ENCODE assay signal across 8 mouse cellular contexts in the genomic region with DNA sequence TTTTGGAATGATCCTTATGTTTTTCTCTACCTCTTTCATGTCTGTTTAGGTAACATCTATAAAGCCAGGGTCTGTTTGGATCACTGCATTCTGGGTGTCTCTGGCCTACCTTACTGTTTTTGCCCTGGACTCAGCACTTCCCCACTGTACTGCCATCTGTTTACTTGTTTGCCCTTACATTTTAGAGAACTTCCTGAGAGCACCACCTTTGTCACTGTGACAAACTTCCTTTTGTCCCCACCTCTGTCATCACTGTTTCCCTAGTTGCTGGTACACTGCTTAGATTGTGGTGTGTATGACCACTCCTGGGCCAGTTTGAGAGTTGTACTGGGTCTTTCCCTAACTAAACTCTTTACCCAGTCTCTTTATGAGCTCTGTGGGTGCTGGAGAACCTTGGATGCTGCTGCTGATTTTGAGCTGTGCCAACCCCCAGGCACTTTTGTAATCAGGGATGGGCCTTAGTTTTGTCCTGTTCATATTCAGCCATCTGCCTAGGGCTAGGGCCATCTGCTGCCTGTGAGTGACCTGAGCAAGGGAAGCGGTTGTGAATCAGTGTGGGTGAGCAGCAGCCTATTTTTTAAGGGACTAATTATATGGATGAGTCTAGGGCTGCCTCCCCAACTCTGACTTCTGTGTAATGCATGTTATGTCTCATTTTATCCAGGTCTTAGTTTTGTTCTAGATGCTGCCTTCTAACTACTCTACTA. TPM values are rescaled to one million over a fixed set of nuclear protein-coding genes. Genes with fewer than 3 reads are reported as not detected.
DNase-seq lines count a peak whose midpoint lies in the region; ATAC-seq and TF ChIP-seq lines count a peak whose summit lies in the region.

No protein-coding gene starts in this region.

- 81% methylated on average over 1 of the region's 1 CpGs for WGBS in kidney, adult 2 months
- 24% methylated on average over 1 of the region's 1 CpGs for WGBS in forebrain, embryonic 15.5 days
- 29% methylated on average over 1 of the region's 1 CpGs for WGBS in midbrain, embryonic 13.5 days

- no peak overlapping the region for H3K4me2 ChIP-seq in forebrain, embryonic 15.5 days (replicated peaks)
- H3K4me2 ChIP-seq in midbrain, embryonic 13.5 days (replicated peaks) = no peak overlapping the region

- H3K4me1 ChIP-seq in kidney, adult 2 months (ENCODE audit: control insufficient read depth, insufficient read depth, low read length) = peaks cover 43% of the 10 kb centered on the region
- H3K4me1 ChIP-seq in forebrain, embryonic 15.5 days = peaks cover 17% of the 10 kb centered on the region
- peaks cover 43% of the 10 kb centered on the region for H3K4me1 ChIP-seq in midbrain, embryonic 13.5 days (replicated peaks)

- no peaks in the 10 kb centered on the region for H3K27me3 ChIP-seq in kidney, adult 2 months (replicated peaks; ENCODE audit: control insufficient read depth, insufficient read depth, low read length)
- H3K27me3 ChIP-seq in forebrain, embryonic 15.5 days = no peaks in the 10 kb centered on the region
- H3K27me3 ChIP-seq in midbrain, embryonic 13.5 days = no peaks in the 10 kb centered on the region

- no peaks in the 10 kb centered on the region for H3K9me3 ChIP-seq in forebrain, embryonic 15.5 days
- no peaks in the 10 kb centered on the region for H3K9me3 ChIP-seq in midbrain, embryonic 13.5 days

- H3K27ac ChIP-seq in kidney, adult 2 months (ENCODE audit: insufficient read depth, low read depth, low read length) = peak overlapping the region; percentile 0; the same call in 1 of the 2 replicates
- H3K27ac ChIP-seq in forebrain, embryonic 15.5 days (replicated peaks) = peak overlapping the region; percentile 9; the same call in 1 of the 2 replicates
- peak overlapping the region; percentile 62 for H3K27ac ChIP-seq in midbrain, embryonic 13.5 days

- H3K9ac ChIP-seq in forebrain, embryonic 15.5 days (replicated peaks) = no peak overlapping the region
- no peak overlapping the region for H3K9ac ChIP-seq in midbrain, embryonic 13.5 days (replicated peaks)

- H3K4me3 ChIP-seq in kidney, adult 2 months (ENCODE audit: insufficient read depth, low read depth, low read length) = no peak overlapping the region
- no peak overlapping the region for H3K4me3 ChIP-seq in forebrain, embryonic 15.5 days
- H3K4me3 ChIP-seq in midbrain, embryonic 13.5 days (replicated peaks) = no peak overlapping the region

- no peak for TF ChIP-seq CTCF in kidney, adult 2 months (conservative IDR thresholded peaks at IDR 0.05; ENCODE audit: insufficient read depth, insufficient read length, low read depth, low read length)

- no peaks in the 10 kb centered on the region for H3K36me3 ChIP-seq in kidney, adult 2 months (ENCODE audit: control insufficient read depth, insufficient read depth, low read length)
- H3K36me3 ChIP-seq in forebrain, embryonic 15.5 days = no peaks in the 10 kb centered on the region
- H3K36me3 ChIP-seq in midbrain, embryonic 13.5 days = no peaks in the 10 kb centered on the region

- 0 out of 2 replicates have a peak, but pooled peaks have one; percentile 41 for ATAC-seq in forebrain, embryonic 15.5 days (replicated peaks)
- 0 out of 2 replicates have a peak, but pooled peaks have one; percentile 55 for ATAC-seq in midbrain, embryonic 13.5 days
- ATAC-seq in erythroblast, adult 5-6 weeks (replicated peaks; ENCODE audit: low FRiP score, poor library complexity, severe bottlenecking) = no peak

- no peak for TF ChIP-seq POLR2A in kidney, adult 2 months (IDR thresholded peaks at IDR 0.05; ENCODE audit: low read depth, low read length)

- DNase-seq in kidney, adult 2 months = peak; percentile 29
- DNase-seq in kidney, postnatal 25 days = no peak
- peak; percentile 99 for DNase-seq in brain, adult 2 months (ENCODE audit: low read depth, low spot score)
- DNase-seq in lung, postnatal 10 days = no peak
- no peak for DNase-seq in Muller cell, postnatal 12 days (ENCODE audit: inconsistent ontology term)

RNA-seq across cellular contexts. Expression of a gene that starts 26.2 kb away (rescaled TPM):
- polyA plus RNA-seq in kidney, adult 2 months (2012; rRNA removed) = 65.5 and 80.0 TPM in 2 replicates
- 13.9 and 14.3 TPM in 2 replicates for polyA plus RNA-seq in forebrain, embryonic 15.5 days (2015; fragmentation: Nextera tagmentation; extraction: Ambion mirVana)
- polyA plus RNA-seq in midbrain, embryonic 13.5 days (2015; fragmentation: Nextera tagmentation; extraction: Ambion mirVana) = 13.0 and 14.5 TPM in 2 replicates
- 16.3 and 16.7 TPM in 2 replicates for total RNA-seq in erythroblast, adult 5-6 weeks (2015; ENCODE audit: low replicate concordance)
- 32.7 and 36.2 TPM in 2 replicates for total RNA-seq in erythroblast, adult 5-6 weeks (2017; ENCODE audit: low replicate concordance)

RNA-seq across cellular contexts. Expression of a gene that starts 56.0 kb away (rescaled TPM):
- not detected in 2 replicates for polyA plus RNA-seq in kidney, adult 2 months (2012; rRNA removed)
- 6.2 and 7.4 TPM in 2 replicates for polyA plus RNA-seq in forebrain, embryonic 15.5 days (2015; fragmentation: Nextera tagmentation; extraction: Ambion mirVana)
- 5.5 and 6.6 TPM in 2 replicates for polyA plus RNA-seq in midbrain, embryonic 13.5 days (2015; fragmentation: Nextera tagmentation; extraction: Ambion mirVana)
- not detected in 2 replicates for total RNA-seq in erythroblast, adult 5-6 weeks (2015; ENCODE audit: low replicate concordance)
- not detected in 2 replicates for total RNA-seq in erythroblast, adult 5-6 weeks (2017; ENCODE audit: low replicate concordance)

Comparison
In these comparisons a context has a peak if more than half of its experiments do, and no peak if none do; other contexts are left out.
1. DNase-seq: peak in kidney, adult 2 months (single experiment) and brain, adult 2 months (single experiment); none in kidney, postnatal 25 days (0 of 2), lung, postnatal 10 days (single experiment) and Muller cell, postnatal 12 days (single experiment).
2. H3K27ac ChIP-seq: peak in every context shown above with its lines; median percentile 62 in midbrain, embryonic 13.5 days; 9 in forebrain, embryonic 15.5 days; 0 in kidney, adult 2 months.